Mouse (Mus musculus): ENCODE data around the gene Anks6. TPM values are rescaled to one million over a fixed set of nuclear protein-coding genes. Genes with fewer than 3 reads are reported as not detected.

The Anks6 gene
- 0.70 and 0.92 TPM in 2 replicates for polyA plus RNA-seq (2011; ENCODE audit: insufficient read depth, insufficient read length, low replicate concordance, missing spikeins)

DNA sequence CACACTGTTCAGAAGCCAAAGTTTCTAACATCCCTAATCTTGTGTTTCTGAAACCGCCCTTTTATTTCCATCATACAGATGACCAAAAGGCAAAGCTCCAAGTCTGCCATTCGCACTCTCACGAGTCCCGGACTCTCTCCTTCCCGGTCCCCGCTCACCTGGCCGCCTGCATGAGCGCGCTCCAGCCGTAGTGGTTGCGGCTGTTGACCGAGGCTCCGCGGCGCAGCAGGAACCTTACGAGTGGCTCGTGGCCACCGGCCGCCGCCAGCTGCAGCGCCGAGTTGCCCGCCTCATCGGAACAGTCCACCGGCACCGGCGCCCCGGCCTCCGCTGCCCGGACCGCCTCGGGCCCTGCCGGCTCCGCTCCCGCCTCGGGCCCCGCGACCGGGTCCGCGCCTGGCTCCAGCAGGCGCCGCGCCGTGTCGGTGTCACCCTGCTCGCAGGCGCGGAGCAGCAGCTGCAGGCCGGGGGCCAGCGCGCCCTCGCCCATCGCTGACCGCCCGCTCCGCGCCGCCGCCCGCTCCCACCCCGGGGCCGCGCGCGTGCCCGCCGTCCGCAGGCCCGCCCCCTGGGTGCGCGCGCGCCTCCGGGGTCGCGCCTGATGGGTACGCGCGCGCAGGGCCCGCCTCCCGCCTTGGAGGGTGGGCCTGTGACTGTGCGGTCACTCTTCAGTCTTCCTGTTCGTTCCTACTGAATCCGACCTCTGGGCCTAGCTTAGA, at the start of gene Anks6:
Gene Anks6, minus strand, starts transcription at position 637 of the 719 bp plus-strand sequence.
- no peaks in the 10 kb centered on the region; the same call in 1 of the 2 replicates for H3K4me1 ChIP-seq (ENCODE audit: control insufficient read depth, insufficient read depth, low read length)
- WGBS = 3% methylated on average over 86 of the region's 86 CpGs
- no peak for TF ChIP-seq CTCF (IDR thresholded peaks at IDR 0.05; ENCODE audit: control insufficient read depth, insufficient read depth, low read length)
- no peak for TF ChIP-seq POLR2A (IDR thresholded peaks at IDR 0.05; ENCODE audit: borderline replicate concordance, control insufficient read depth, low read depth, low read length)
- H3K27ac ChIP-seq (ENCODE audit: control insufficient read depth, insufficient read depth, low read depth, low read length, poor library complexity) = no peak within 1 kb of the TSS; the same call in 1 of the 2 replicates
- peak within 1 kb of the TSS; percentile 21 for H3K4me3 ChIP-seq (replicated peaks; ENCODE audit: control insufficient read depth, low read depth, low read length)

DNA sequence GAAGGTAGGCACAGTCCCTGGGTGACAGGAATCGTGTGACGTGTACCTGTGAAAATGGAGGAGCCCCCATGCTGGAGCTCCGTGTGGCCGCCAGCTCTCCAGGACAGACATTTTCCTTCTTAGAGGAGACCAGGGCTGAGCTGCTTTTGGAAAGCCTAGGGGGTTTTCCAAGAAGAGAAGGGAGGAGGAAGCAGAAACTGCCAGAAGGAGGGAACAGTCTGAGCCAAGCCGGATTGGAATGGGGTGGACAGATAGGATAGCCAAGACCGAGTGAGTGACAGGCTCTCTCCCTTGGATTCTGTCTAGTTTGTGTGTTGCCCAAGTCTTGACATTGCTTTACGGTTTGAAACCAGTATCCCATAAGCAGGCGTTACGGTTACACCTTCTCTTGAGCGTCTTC, 46.3 kb upstream of the Anks6 start:
- H3K27ac ChIP-seq (ENCODE audit: control insufficient read depth, insufficient read depth, low read depth, low read length, poor library complexity) = no peak overlapping the region
- WGBS = 91% methylated on average over 10 of the region's 10 CpGs
- TF ChIP-seq POLR2A (IDR thresholded peaks at IDR 0.05; ENCODE audit: borderline replicate concordance, control insufficient read depth, low read depth, low read length) = no peak
- no peak for TF ChIP-seq CTCF (IDR thresholded peaks at IDR 0.05; ENCODE audit: control insufficient read depth, insufficient read depth, low read length)

DNA sequence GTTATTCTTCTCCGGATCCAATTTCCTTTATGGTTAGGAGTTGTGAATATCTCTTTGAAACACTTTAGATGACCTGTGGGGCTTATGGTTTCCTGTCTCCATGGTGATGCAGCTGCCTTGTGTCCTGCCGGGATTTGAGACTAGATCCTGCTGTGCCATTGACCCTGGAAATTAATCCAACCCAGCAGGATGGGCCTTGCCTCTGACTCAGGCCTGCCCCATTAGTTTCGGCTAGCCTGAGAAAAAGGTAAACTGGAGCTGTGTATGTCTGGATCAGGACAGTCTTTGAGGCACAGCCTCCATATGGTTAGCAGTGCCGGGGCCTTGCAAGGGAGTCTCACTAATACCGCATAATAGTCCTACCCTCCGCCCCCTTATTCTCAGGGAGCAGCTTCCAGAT, 36.4 kb upstream of the Anks6 start:
- TF ChIP-seq CTCF (IDR thresholded peaks at IDR 0.05; ENCODE audit: control insufficient read depth, insufficient read depth, low read length) (no peak), POLR2A (IDR thresholded peaks at IDR 0.05; ENCODE audit: borderline replicate concordance, control insufficient read depth, low read depth, low read length) (no peak)
- Histone ChIP-seq H3K4me3 (replicated peaks; ENCODE audit: control insufficient read depth, low read depth, low read length) (no peak overlapping the region), H3K27ac (ENCODE audit: control insufficient read depth, insufficient read depth, low read depth, low read length, poor library complexity) (no peak overlapping the region), H3K4me1 (ENCODE audit: control insufficient read depth, insufficient read depth, low read length) (no peaks in the 10 kb centered on the region; the same call in 1 of the 2 replicates)
- 83% methylated on average over 6 of the region's 6 CpGs for WGBS

More for the DNA sequence above, 46.3 kb upstream of the Anks6 start:
- H3K4me3 ChIP-seq (replicated peaks; ENCODE audit: control insufficient read depth, low read depth, low read length) = no peak overlapping the region
- no peaks in the 10 kb centered on the region for H3K4me1 ChIP-seq (ENCODE audit: control insufficient read depth, insufficient read depth, low read length)

DNA sequence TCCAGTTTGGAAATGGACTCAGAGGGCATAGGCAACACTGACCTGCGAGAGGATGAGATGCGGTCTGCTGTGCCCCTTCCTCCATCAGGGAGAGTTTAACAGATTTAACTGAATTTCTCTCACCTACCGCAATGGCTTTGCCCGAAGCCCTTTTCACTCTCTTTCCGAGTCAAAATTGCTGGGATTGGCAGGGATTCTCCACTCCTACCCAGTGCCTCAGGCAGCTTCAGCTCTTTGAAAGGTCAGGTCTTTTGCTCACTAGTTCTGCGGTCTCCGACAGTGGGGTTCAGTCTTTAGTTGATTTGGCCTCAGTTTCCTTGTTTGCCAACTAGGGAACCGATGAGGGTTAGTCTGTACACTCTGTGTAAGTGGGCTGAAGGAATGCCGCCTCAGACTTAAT, 35.9 kb upstream of the Anks6 start:
- no peaks in the 10 kb centered on the region; the same call in 1 of the 2 replicates for H3K4me1 ChIP-seq (ENCODE audit: control insufficient read depth, insufficient read depth, low read length)
- no peak overlapping the region for H3K4me3 ChIP-seq (replicated peaks; ENCODE audit: control insufficient read depth, low read depth, low read length)
- WGBS = 84% methylated on average over 9 of the region's 9 CpGs
- TF ChIP-seq CTCF (IDR thresholded peaks at IDR 0.05; ENCODE audit: control insufficient read depth, insufficient read depth, low read length) (no peak), POLR2A (IDR thresholded peaks at IDR 0.05; ENCODE audit: borderline replicate concordance, control insufficient read depth, low read depth, low read length) (no peak)
- no peak overlapping the region for H3K27ac ChIP-seq (ENCODE audit: control insufficient read depth, insufficient read depth, low read depth, low read length, poor library complexity)

DNA sequence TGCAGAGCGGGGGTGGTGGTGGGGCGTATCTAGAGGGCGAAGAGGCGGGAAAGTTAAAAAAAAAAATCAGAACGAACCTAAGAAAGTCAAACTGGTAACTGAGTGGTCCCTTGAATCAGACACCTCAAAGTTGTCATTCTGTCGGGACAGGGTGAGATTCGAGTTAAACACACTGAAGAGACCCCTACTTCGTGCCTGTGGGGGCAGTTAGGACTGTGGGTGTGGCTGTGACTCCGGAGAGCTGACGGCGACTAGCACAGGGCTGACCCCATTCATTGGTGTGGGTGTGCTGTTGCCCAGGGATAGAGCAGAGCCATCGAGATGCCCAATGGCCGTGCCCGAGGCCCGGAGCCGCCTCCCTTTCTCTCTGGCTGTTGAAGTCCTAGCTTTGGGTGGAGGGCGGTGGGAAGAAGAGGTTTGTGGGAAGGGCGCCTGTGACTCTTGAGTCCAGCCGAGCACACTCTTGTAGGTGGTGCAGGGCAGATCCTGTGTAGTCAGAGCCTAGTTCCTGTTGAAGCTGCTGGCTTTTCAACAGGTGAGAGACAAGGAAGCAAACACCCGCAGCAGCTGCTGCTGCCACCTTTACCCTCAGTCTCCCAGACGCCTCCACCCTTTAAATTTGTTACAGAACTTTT, 35.3 kb upstream of the Anks6 start:
- no peak overlapping the region for H3K27ac ChIP-seq (ENCODE audit: control insufficient read depth, insufficient read depth, low read depth, low read length, poor library complexity)
- peak overlapping the region; percentile 68 for H3K4me3 ChIP-seq (replicated peaks; ENCODE audit: control insufficient read depth, low read depth, low read length)
- no peak for TF ChIP-seq CTCF (IDR thresholded peaks at IDR 0.05; ENCODE audit: control insufficient read depth, insufficient read depth, low read length)
- no peak; the same call in 1 of the 2 replicates for TF ChIP-seq POLR2A (IDR thresholded peaks at IDR 0.05; ENCODE audit: borderline replicate concordance, control insufficient read depth, low read depth, low read length)
- no peaks in the 10 kb centered on the region; the same call in 1 of the 2 replicates for H3K4me1 ChIP-seq (ENCODE audit: control insufficient read depth, insufficient read depth, low read length)
- 3% methylated on average over 21 of the region's 21 CpGs for WGBS

DNA sequence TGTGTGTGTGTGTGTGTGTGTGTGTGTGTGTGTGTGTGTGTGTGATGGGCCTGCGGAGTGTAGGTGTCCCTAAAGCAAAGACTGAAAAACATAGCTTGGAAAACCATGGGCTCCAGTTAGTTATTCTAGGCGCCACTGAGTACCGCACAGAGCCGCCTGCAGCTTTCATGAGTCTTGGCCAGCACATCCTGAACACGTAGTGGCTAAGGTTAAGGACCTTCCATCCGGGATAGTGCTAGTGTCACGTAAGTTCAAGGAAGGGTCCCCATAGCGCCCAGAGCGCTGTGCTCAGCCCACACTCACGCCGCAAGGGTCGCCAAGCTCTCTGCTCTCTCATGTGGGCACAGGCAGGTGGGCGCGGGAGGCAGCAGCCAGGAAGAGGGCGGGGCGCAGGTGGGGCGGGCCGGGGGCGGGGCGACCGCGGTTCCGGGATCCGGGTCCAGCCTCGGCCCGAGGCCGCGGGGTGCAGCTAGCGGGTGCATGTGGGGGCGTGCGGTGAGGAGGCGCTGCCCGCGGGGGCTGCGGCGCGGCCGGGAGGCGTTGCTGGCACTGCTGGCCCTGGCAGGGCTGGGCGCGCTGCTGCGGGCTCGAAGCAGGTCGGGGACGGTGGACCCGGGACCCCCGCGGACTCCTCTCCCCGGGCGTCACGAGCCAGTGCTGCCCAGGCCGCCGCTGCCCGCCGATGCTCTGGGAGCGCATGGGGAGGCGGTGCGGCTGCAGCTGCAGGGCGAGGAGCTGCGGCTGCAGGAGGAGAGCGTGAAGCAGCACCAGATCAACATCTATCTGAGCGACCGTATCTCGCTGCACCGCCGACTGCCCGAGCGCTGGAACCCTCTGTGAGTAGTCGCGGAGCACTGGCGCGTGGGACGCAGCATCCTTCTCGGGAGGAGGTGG, 34.5 kb upstream of the Anks6 start, which contains the start of gene Galnt12:
Gene Galnt12, plus strand, starts transcription at position 417 of the 894 bp plus-strand sequence.
- 3% methylated on average over 74 of the region's 74 CpGs for WGBS
- no peak within 1 kb of the TSS; the same call in 1 of the 2 replicates for H3K27ac ChIP-seq (ENCODE audit: control insufficient read depth, insufficient read depth, low read depth, low read length, poor library complexity)
- TF ChIP-seq POLR2A (IDR thresholded peaks at IDR 0.05; ENCODE audit: borderline replicate concordance, control insufficient read depth, low read depth, low read length) (no peak), CTCF (IDR thresholded peaks at IDR 0.05; ENCODE audit: control insufficient read depth, insufficient read depth, low read length) (no peak)
- no peaks in the 10 kb centered on the region; the same call in 1 of the 2 replicates for H3K4me1 ChIP-seq (ENCODE audit: control insufficient read depth, insufficient read depth, low read length)
- peak within 1 kb of the TSS; percentile 68 for H3K4me3 ChIP-seq (replicated peaks; ENCODE audit: control insufficient read depth, low read depth, low read length)

DNA sequence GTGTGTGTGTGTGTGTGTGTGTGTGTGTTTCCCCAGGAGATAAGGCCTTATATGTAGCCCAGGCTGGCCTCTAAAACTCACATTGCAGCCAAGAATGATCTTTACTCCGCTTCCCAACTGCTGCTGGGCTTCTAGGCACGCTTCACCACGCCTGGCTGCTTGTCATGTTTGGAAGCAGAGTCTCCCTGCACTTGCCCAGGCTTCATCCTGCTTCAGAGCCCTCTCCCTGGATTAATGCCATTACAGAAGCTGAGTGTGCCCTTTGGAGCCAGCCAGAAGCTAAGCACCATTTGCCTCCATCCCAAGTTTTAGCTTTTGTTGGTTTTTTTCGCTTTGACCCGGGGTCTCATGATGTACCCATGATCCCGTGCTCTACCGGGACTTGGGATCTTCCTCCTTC, 31.4 kb upstream of the Anks6 start:
- no peak overlapping the region for H3K27ac ChIP-seq (ENCODE audit: control insufficient read depth, insufficient read depth, low read depth, low read length, poor library complexity)
- WGBS = 80% methylated on average over 7 of the region's 7 CpGs
- no peaks in the 10 kb centered on the region; the same call in 1 of the 2 replicates for H3K4me1 ChIP-seq (ENCODE audit: control insufficient read depth, insufficient read depth, low read length)
- TF ChIP-seq CTCF (IDR thresholded peaks at IDR 0.05; ENCODE audit: control insufficient read depth, insufficient read depth, low read length) (no peak), POLR2A (IDR thresholded peaks at IDR 0.05; ENCODE audit: borderline replicate concordance, control insufficient read depth, low read depth, low read length) (no peak)
- no peak overlapping the region for H3K4me3 ChIP-seq (replicated peaks; ENCODE audit: control insufficient read depth, low read depth, low read length)
